Mouse (Mus musculus): Measurements from ENCODE around the gene Abcb1a. TPM values are rescaled to one million over a fixed set of nuclear protein-coding genes. Genes with fewer than 3 reads are reported as not detected.
"Not testable (repeated sequence)": the region's sequence is repeated elsewhere in the genome, so short reads cannot be mapped to it uniquely, and the experiment has no call there.

Gene Abcb1a
- total RNA-seq, 1 experiment from 2014 or later, result 3.1 TPM

DNA sequence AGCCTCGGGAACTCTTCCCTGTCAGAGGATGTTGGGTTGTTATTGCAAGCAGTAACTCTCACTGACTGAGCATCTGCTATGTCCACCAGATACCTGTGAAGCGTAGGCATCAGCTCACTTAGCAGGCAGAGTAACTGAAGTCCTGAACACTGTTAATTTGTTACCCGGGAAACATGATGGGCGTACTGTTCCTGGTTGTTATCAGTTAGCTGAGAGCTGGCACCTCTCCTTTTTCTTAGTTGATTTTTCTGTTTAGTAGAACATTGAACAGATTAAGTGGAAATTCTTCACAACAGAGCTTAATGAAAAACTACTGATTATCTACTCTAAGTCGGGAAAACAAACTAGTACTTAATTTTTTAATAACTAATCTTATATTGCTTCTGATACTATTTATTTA lies 27.7 kb downstream of the Abcb1a start:
- no peak for ATAC-seq (replicated peaks in 1 of 2; ENCODE audit: insufficient read depth in 1 of 2, low FRiP score in 2 of 2, low TSS enrichment in 1 of 2, low read depth in 1 of 2, poor library complexity in 2 of 2, severe bottlenecking in 2 of 2)

DNA sequence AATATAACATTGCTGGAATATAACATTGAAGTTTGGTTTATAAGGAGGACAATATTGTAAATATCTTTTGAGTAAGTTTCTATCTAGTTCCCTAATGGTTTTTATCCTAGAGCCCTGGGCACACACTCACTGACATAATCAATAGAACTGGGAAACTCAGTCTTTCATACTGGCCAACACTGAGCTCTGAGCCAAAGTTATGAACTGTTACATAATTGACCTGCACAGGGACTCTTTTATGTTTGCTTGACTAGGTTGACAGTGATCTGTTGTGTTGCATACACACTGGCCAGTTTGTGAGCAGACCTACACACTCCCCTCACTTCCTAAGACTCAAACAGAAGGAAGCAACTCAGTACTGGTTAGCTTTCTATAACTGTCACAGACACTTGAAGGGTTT lies 56.2 kb downstream of the Abcb1a start:
- no peak for ATAC-seq (replicated peaks in 1 of 2; ENCODE audit: insufficient read depth in 1 of 2, low FRiP score in 2 of 2, low TSS enrichment in 1 of 2, low read depth in 1 of 2, poor library complexity in 2 of 2, severe bottlenecking in 2 of 2)

DNA sequence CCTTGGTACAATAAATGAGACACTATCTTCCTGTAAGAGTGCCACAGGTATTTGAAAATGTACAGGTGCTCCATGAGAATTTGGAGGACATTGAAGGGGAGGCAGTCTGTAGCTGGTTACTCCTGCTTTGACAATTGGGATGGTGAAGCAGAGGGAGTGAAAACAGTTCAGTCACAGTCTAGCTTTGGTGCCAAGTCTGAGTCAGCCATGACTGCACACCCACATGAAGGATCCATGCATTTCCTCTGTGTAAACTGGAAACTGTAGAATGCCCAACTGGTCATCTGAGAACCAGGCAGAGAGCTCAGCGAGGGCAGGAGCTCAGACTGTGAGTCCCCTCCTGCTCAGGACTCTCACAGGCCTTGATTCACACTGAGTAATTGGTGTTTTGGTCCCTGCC lies 59.7 kb downstream of the Abcb1a start:
- no peak for ATAC-seq (replicated peaks in 1 of 2; ENCODE audit: insufficient read depth in 1 of 2, low FRiP score in 2 of 2, low TSS enrichment in 1 of 2, low read depth in 1 of 2, poor library complexity in 2 of 2, severe bottlenecking in 2 of 2)

DNA sequence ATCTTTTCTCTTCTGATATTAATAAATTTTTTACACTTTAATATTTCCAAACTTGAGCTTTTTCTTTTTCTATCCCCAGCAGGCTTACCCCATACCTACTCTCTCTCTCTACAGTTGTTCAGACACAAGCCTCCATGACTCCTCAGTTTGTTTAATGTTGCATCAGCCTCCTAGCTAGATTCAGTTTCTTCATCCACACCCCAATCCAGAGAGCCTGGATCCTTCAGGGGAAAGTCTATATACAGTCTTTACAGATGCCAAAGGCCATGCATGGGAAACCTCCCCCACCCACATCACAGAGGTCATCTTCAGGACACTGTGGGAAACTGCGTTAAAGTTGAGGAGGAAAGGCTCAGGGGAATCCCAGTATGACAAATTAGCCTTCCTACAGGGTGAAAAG lies 62.3 kb downstream of the Abcb1a start:
- ATAC-seq (replicated peaks in 1 of 2; ENCODE audit: insufficient read depth in 1 of 2, low FRiP score in 2 of 2, low TSS enrichment in 1 of 2, low read depth in 1 of 2, poor library complexity in 2 of 2, severe bottlenecking in 2 of 2), result no peak

DNA sequence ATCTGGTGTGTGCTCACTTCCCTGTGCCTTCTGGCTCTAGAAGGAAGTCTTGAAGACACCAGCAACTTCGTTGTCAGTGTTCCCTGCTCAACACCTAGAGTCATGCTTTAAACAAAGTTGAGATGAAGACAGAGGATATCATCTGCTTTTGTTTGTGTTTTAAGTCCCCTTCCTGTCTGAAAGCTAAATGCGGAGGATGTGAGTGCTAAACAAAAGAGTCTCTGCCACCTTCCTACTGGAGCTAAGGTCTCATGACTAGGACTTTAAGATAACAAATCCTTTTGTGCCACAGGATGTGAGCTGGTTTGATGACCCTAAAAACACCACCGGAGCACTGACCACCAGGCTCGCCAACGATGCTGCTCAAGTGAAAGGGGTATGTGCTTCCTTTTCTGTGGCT lies 63.0 kb downstream of the Abcb1a start:
- ATAC-seq (replicated peaks in 1 of 2; ENCODE audit: insufficient read depth in 1 of 2, low FRiP score in 2 of 2, low TSS enrichment in 1 of 2, low read depth in 1 of 2, poor library complexity in 2 of 2, severe bottlenecking in 2 of 2), result no peak

DNA sequence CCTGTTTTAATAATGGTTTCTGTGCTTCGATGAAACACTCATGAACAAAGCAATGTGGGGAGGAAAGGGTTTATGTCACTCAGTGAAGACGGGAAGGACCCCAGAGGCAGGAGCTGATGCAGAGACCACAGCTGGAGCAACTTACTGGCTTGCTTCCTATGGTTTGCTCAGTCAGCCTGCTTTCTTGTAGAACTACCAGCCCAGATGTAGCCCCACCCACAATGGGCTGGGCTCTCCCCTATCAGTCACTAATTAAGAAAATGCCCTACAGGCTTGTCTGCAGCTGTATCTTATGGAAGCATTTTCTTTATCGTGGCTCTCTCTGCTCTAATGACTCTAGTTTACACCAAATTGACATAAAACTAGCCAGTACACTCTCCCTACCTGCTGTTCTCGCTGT lies 67.9 kb downstream of the Abcb1a start:
- no peak for ATAC-seq (replicated peaks in 1 of 2; ENCODE audit: insufficient read depth in 1 of 2, low FRiP score in 2 of 2, low TSS enrichment in 1 of 2, low read depth in 1 of 2, poor library complexity in 2 of 2, severe bottlenecking in 2 of 2)

DNA sequence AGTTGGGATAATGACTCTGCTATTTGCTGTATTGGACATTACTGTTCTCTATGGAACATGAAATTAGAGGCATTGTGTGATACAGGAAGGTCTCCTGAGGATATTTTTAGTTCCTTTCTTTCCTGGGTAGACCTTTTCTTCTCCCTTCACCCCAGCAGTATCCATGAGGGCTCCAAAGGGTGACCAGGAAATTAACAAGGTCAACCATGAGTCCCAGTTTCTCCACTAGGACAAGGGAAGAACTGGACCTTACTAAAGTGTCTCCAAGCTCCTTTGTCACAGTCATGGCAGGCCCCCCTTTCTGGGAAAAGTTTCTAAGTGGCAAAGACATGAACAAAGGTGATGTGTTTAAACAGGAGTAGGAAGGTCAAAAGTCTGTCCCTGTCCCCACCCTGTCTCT lies 72.8 kb downstream of the Abcb1a start:
- ATAC-seq (replicated peaks in 1 of 2; ENCODE audit: insufficient read depth in 1 of 2, low FRiP score in 2 of 2, low TSS enrichment in 1 of 2, low read depth in 1 of 2, poor library complexity in 2 of 2, severe bottlenecking in 2 of 2), result no peak

DNA sequence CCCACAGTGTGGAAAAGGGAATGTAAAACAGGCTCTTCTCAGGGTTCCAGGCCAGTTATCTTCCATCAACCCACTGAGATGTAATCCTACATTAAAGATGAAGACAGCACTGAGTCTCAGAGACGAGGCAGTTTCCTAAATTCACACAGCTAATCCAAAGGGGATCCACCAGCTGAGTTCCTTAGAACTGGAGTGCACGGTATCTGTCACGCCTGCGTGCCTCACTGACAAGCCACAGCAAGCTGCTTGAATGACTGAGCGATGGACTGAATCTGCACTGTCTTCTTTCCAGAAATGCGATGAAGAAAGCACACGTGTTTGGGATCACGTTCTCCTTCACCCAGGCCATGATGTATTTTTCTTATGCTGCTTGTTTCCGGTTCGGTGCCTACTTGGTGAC lies 73.4 kb downstream of the Abcb1a start:
- not testable (repeated sequence) for ATAC-seq (replicated peaks in 1 of 2; ENCODE audit: insufficient read depth in 1 of 2, low FRiP score in 2 of 2, low TSS enrichment in 1 of 2, low read depth in 1 of 2, poor library complexity in 2 of 2, severe bottlenecking in 2 of 2)

DNA sequence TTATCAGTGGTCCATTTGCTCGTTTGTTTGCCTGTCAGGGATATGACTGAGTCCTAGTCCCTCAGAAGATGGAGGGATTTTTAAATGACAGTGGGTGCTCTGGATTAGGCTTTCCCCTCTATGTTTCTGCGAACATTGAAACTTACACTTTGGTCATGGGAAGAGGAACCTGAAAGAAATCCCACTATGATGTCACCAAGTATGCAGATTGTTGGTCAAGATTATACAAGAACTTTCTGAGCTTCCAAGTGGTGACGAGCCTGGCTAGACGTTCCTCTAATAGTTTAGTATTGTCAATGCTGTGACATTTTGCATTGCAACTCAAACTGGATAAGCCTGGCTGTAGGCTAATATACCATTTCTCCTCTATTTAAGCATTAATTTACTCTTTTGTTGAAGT lies 76.5 kb downstream of the Abcb1a start:
- ATAC-seq (replicated peaks in 1 of 2; ENCODE audit: insufficient read depth in 1 of 2, low FRiP score in 2 of 2, low TSS enrichment in 1 of 2, low read depth in 1 of 2, poor library complexity in 2 of 2, severe bottlenecking in 2 of 2), result no peak; a peak in 1 of 4 replicates

DNA sequence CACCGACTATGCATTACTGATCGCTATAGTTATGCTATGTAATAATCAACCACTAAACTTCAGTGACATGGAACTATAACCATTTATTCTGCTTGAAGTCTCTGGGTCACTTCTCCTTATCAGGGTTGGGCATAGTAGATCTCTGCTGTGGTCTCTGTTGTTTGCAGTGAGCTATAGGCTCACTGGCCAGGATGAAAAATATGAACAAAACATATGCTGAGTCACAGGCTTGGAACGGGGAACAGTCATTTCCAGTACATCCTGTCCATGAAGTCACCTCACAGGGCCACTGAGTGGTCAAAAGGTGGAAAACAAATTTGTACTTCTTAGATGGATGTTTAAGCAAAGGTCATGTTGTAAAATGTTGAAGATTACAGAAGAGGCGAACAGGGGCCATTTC lies 77.2 kb downstream of the Abcb1a start:
- peak in 1 of 2 experiments; percentile 21; a peak in 2 of 4 replicates for ATAC-seq (replicated peaks in 1 of 2; ENCODE audit: insufficient read depth in 1 of 2, low FRiP score in 2 of 2, low TSS enrichment in 1 of 2, low read depth in 1 of 2, poor library complexity in 2 of 2, severe bottlenecking in 2 of 2)

DNA sequence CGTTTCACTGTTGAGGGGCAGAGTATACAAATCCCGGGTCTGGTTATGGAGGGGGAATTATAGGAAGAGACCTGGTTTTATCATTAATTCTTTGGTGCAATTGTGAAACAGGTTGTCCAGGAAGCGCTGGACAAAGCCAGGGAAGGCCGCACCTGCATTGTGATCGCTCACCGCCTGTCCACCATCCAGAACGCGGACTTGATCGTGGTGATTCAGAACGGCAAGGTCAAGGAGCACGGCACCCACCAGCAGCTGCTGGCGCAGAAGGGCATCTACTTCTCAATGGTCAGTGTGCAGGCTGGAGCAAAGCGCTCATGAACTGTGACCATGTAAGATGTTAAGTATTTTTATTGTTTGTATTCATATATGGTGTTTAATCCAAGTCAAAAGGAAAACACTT lies 87.4 kb downstream of the Abcb1a start:
- ATAC-seq (replicated peaks in 1 of 2; ENCODE audit: insufficient read depth in 1 of 2, low FRiP score in 2 of 2, low TSS enrichment in 1 of 2, low read depth in 1 of 2, poor library complexity in 2 of 2, severe bottlenecking in 2 of 2), result not testable (repeated sequence)

DNA sequence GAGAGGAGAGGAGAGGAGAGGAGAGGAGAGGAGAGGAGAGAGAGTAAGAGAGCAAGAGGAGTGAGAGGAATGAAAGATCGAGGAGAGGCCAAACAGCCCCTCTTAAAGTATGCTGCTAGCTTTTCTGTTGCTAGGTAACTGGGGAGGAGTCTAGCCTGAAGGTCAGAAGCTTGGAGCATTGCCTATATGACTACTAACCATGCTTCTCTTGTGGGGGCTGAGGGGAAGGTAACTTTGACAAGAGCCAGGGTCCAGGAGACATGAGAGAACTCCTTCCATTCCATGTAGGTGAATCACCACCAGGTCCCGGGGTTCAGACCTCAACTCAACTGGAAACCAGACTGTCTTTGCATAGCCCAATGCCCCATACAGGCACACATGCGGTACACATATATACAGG lies 113.0 kb downstream of the Abcb1a start:
- no peak for ATAC-seq (replicated peaks in 1 of 2; ENCODE audit: insufficient read depth in 1 of 2, low FRiP score in 2 of 2, low TSS enrichment in 1 of 2, low read depth in 1 of 2, poor library complexity in 2 of 2, severe bottlenecking in 2 of 2)

DNA sequence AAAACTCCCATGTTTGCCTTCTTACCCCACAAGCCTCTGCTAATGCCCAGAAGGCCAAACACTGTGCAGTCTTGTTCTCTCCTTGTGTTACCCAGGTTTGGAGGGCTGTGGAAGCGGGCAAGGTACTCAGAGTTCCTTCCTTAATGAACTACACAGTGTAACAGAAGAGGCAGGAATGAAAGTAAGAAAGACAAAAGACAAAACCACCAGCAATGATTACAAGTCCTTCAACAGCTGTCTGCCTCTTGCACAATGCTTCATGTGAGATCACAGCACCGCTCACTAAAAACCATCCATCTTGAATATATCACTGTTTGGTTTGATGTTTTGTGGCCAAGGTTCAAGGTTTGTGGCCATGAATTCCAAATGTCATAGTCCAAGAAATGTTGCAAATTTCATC lies 118.4 kb downstream of the Abcb1a start:
- ATAC-seq (replicated peaks in 1 of 2; ENCODE audit: insufficient read depth in 1 of 2, low FRiP score in 2 of 2, low TSS enrichment in 1 of 2, low read depth in 1 of 2, poor library complexity in 2 of 2, severe bottlenecking in 2 of 2), result no peak

DNA sequence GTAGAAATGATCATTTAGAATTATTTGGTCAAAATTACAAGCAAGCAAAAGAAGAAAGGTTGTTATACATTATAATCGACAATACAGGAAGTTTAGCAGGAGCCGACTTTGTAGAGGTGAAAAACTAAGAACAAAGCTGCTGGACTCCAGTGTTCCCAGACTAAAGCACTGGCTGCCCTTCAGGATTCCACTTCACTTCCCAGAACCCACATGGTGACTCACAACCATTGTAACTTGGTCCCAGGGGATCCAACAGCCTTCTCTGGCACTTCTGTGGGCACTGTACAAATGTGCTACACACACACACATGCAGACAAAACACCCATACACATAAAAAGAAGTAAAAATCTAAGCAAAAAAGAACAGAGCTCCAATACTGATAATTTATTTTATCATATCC lies 118.9 kb downstream of the Abcb1a start:
- no peak for ATAC-seq (replicated peaks in 1 of 2; ENCODE audit: insufficient read depth in 1 of 2, low FRiP score in 2 of 2, low TSS enrichment in 1 of 2, low read depth in 1 of 2, poor library complexity in 2 of 2, severe bottlenecking in 2 of 2)

DNA sequence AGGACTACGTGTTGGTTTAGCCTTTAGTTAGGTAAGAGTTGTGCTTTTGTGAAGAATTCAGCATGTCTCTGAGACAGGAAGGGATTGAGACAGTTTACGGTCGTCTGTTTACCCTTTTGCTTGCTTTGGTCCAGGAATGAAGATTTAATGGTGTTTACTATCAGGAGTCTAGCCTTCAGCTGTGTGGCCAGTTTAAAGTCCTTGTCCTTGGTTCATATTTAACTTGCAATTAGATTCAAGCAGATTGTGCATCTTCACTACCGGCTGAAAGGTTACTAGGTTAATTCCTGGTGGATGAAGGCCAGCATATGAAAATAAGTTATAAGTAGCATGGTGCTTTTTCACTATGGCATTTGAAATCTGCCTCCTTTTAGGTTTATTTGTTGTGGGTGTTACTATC lies 132.4 kb downstream of the Abcb1a start:
- no peak for ATAC-seq (replicated peaks in 1 of 2; ENCODE audit: insufficient read depth in 1 of 2, low FRiP score in 2 of 2, low TSS enrichment in 1 of 2, low read depth in 1 of 2, poor library complexity in 2 of 2, severe bottlenecking in 2 of 2)

Other genes starting within 250 kb of the Abcb1a start
- gene Dbf4, start 237.4 kb upstream of the Abcb1a start, total RNA-seq (2017), result 67.7 and 74.9 TPM in 2 replicates
- 12.5 and 14.9 TPM in 2 replicates for gene Slc25a40, start 237.2 kb upstream of the Abcb1a start, total RNA-seq (2017)
- gene Rundc3b, start 37.1 kb upstream of the Abcb1a start, total RNA-seq (2017), result 3.9 and 4.2 TPM in 2 replicates
- gene Abcb1b, start 138.1 kb downstream of the Abcb1a start, total RNA-seq (2017), result 48.1 and 62.7 TPM in 2 replicates
- gene Abcb4, start 233.6 kb downstream of the Abcb1a start, total RNA-seq (2017), result 13.4 and 39.0 TPM in 2 replicates

All from hematopoietic stem cell, adult 5-6 weeks (primary cell).